Mouse (Mus musculus) thymus, adult 18-20 months (tissue): Measurements from ENCODE around the gene Gstm2.

Source experiments
- DNase-seq, 2 experiments: peaks; one replicate each; pipeline ENCODE4 v3.0.0; 2022; ENCODE audit warnings: mixed read lengths in 2 of 2

Gene Gstm2

GRCm38 (mm10) chr3:107940524-107940923 lies 45.7 kb downstream of the Gstm2 start:
- no peak for DNase-seq

GRCm38 (mm10) chr3:107939830-107940229 lies 46.4 kb downstream of the Gstm2 start:
- no peak for DNase-seq

- peak; percentile 15 to 18 for DNase-seq
These were observed 46.9 kb downstream of the Gstm2 start for GRCm38 (mm10) chr3:107939403-107939802.

- DNase-seq, result no peak
These were observed 50.4 kb downstream of the Gstm2 start for GRCm38 (mm10) chr3:107935888-107936287.

GRCm38 (mm10) chr3:107935268-107935667 lies 51.0 kb downstream of the Gstm2 start:
- DNase-seq, result no peak

GRCm38 (mm10) chr3:107932128-107932527 lies 54.1 kb downstream of the Gstm2 start:
- no peak for DNase-seq
